Mouse (Mus musculus): ENCODE results near the gene Dkkl1.

- TF ChIP-seq CTCF (IDR thresholded peaks at IDR 0.05; ENCODE audit: extremely low read depth, insufficient read depth, insufficient read length, insufficient replicate concordance) (no peak), POLR2A (IDR thresholded peaks at IDR 0.05; ENCODE audit: low read depth, low read length) (no peak)
These were observed 29.3 kb downstream of the Dkkl1 start for GRCm38 (mm10) chr7:45182606-45183005.
